Mouse (Mus musculus): ENCODE results near the gene Gjc2. TPM values are rescaled to one million over a fixed set of nuclear protein-coding genes. Genes with fewer than 3 reads are reported as not detected.

The Gjc2 gene
- 0.52 and 0.74 TPM in 2 replicates for polyA plus RNA-seq (2015; fragmentation: Nextera tagmentation; extraction: Ambion mirVana)

DNA sequence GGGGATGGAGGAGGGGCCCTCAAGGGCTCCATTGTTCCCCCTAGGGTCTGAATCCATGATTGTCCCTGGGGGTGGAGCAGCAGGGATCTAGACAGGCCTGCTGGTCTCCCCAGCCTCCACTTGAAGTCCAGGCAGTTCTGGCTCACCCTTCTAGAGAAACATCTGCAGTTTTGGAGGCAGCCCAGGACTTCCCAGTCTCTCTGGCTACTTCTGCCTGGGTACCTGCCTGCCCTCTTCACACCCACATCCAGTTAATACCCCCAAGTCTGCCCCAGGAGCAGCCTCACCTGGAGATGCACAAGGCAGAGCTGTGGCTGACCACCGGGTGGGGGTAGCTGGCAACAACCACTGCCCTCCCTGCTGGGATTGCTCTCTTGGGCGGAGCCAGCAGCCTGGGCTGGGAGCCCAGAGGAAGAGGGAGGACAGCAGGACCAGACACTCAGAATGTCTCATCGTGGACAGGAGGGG lies at the start of gene Gjc2:
TSS of gene Gjc2 (minus strand) at position 350 of the 468 bp plus-strand sequence.
- Histone ChIP-seq H3K4me1 (no peaks in the 10 kb centered on the region), H3K9me3 (replicated peaks) (no peaks in the 10 kb centered on the region), H3K4me3 (replicated peaks) (no peak within 1 kb of the TSS), H3K36me3 (peaks cover 30% of the 10 kb centered on the region), H3K27me3 (peaks cover 20% of the 10 kb centered on the region), H3K9ac (no peak within 1 kb of the TSS), H3K27ac (replicated peaks) (no peak within 1 kb of the TSS), H3K4me2 (replicated peaks) (no peak within 1 kb of the TSS)
- ATAC-seq (ENCODE audit: insufficient number of reproducible peaks, low FRiP score, low TSS enrichment, low read depth): no peak
- 33% methylated on average over 3 of the region's 3 CpGs for WGBS

GRCm38 (mm10) chr11:59232797-59233196 lies 49.8 kb upstream of the Gjc2 start:
- peaks cover 9% of the 10 kb centered on the region for H3K4me1 ChIP-seq
- H3K9me3 ChIP-seq (replicated peaks): no peaks in the 10 kb centered on the region
- H3K36me3 ChIP-seq: no peaks in the 10 kb centered on the region
- 54% methylated on average over 2 of the region's 2 CpGs for WGBS
- no peaks in the 10 kb centered on the region for H3K27me3 ChIP-seq
- no peak overlapping the region for H3K9ac ChIP-seq
- no peak overlapping the region for H3K4me2 ChIP-seq (replicated peaks)
- no peak overlapping the region for H3K27ac ChIP-seq (replicated peaks)
- no peak overlapping the region for H3K4me3 ChIP-seq (replicated peaks)
- ATAC-seq (ENCODE audit: insufficient number of reproducible peaks, low FRiP score, low TSS enrichment, low read depth): no peak

- no peak overlapping the region for H3K4me2 ChIP-seq (replicated peaks)
These were observed 47.2 kb upstream of the Gjc2 start for GRCm38 (mm10) chr11:59230144-59230760.

DNA sequence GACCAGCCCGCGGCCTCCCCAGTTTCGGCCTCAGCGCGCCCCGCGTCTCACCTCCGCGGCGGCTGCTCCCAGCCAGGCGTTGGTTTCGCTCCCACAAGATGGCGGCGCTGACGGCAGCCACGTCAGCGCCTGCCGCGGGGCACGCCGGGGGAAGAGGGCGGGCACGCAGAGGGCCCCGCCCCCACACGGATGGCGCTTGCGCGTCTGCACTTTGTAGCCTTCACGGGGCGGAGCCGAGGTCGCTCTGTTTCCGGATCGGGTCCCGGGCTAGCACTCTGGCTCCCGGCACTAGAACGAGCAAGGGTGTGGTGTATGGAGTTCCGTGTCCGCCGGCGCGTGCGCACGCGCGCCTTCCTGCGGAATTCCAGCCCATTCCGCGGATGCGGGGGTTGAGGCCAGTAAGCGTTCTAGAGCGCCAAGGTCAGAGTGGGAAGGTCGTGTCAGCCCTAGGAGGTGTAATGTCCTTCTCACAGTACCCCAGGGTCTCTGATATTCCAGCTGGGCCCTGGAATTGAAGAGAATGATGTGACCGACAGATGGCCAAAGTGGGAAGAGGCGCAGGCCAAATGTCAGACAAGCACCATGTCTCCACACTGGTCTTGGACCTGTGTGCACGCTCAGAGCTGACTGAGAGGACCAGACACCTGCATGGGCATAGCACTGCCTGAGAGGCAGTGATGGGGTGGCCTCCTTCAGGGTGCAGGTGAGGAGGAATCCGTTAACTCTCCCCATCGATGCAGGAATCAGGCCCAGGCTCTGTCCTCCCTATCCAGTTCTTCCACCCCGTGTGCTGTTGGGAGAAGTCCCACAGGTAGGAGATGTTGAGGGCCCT lies 45.3 kb upstream of the Gjc2 start, which contains the start of gene Arf1:
TSS of gene Arf1 (minus strand) at position 149 of the 832 bp plus-strand sequence.
- Histone ChIP-seq H3K27ac (replicated peaks) (peak within 1 kb of the TSS; percentile 97), H3K9me3 (replicated peaks) (no peaks in the 10 kb centered on the region), H3K9ac (peak within 1 kb of the TSS; percentile 100), H3K4me1 (peaks cover 40% of the 10 kb centered on the region), H3K27me3 (no peaks in the 10 kb centered on the region), H3K4me3 (replicated peaks) (peak within 1 kb of the TSS; percentile 97), H3K4me2 (replicated peaks) (peak within 1 kb of the TSS; percentile 61), H3K36me3 (0 out of 2 replicates have a peak, but pooled peaks cover 3% of the 10 kb centered on the region)
- ATAC-seq (ENCODE audit: insufficient number of reproducible peaks, low FRiP score, low TSS enrichment, low read depth): peak; percentile 94
- WGBS: 4% methylated on average over 56 of the region's 59 CpGs

More at GRCm38 (mm10) chr11:59230144-59230760, 47.2 kb upstream of the Gjc2 start:
- Histone ChIP-seq H3K4me3 (replicated peaks) (no peak overlapping the region), H3K4me1 (peaks cover 25% of the 10 kb centered on the region), H3K27ac (replicated peaks) (no peak overlapping the region), H3K9ac (no peak overlapping the region), H3K27me3 (no peaks in the 10 kb centered on the region), H3K36me3 (no peaks in the 10 kb centered on the region), H3K9me3 (replicated peaks) (no peaks in the 10 kb centered on the region)
- WGBS: 16% methylated on average over 7 of the region's 7 CpGs
- no peak for ATAC-seq (ENCODE audit: insufficient number of reproducible peaks, low FRiP score, low TSS enrichment, low read depth)

- peak overlapping the region; percentile 100 for H3K9ac ChIP-seq
- H3K27ac ChIP-seq (replicated peaks): peak overlapping the region; percentile 97
- no peaks in the 10 kb centered on the region for H3K9me3 ChIP-seq (replicated peaks)
- peak overlapping the region; percentile 97 for H3K4me3 ChIP-seq (replicated peaks)
- H3K27me3 ChIP-seq: no peaks in the 10 kb centered on the region
- under 1% methylated on average over 42 of the region's 51 CpGs for WGBS
- peak overlapping the region; percentile 60 for H3K4me2 ChIP-seq (replicated peaks)
- H3K36me3 ChIP-seq: 0 out of 2 replicates have a peak, but pooled peaks cover 3% of the 10 kb centered on the region
- H3K4me1 ChIP-seq: peaks cover 45% of the 10 kb centered on the region
- peak; percentile 83 for ATAC-seq (ENCODE audit: insufficient number of reproducible peaks, low FRiP score, low TSS enrichment, low read depth)
These were observed 44.6 kb upstream of the Gjc2 start for GRCm38 (mm10) chr11:59227604-59228121.

- ATAC-seq (ENCODE audit: insufficient number of reproducible peaks, low FRiP score, low TSS enrichment, low read depth): no peak
- Histone ChIP-seq H3K4me2 (replicated peaks) (peak overlapping the region; percentile 60), H3K27me3 (no peaks in the 10 kb centered on the region), H3K36me3 (0 out of 2 replicates have a peak, but pooled peaks cover 3% of the 10 kb centered on the region), H3K9me3 (replicated peaks) (no peaks in the 10 kb centered on the region), H3K9ac (peak overlapping the region; percentile 100), H3K4me3 (replicated peaks) (peak overlapping the region; percentile 97), H3K27ac (replicated peaks) (peak overlapping the region; percentile 97), H3K4me1 (peaks cover 51% of the 10 kb centered on the region)
- WGBS: 4% methylated on average over 21 of the region's 21 CpGs
These were observed 44.0 kb upstream of the Gjc2 start for GRCm38 (mm10) chr11:59226787-59227603.

GRCm38 (mm10) chr11:59226251-59226650 lies 43.2 kb upstream of the Gjc2 start:
- WGBS: 39% methylated on average over 3 of the region's 3 CpGs
- Histone ChIP-seq H3K27me3 (no peaks in the 10 kb centered on the region), H3K4me3 (replicated peaks) (peak overlapping the region; percentile 97), H3K27ac (replicated peaks) (peak overlapping the region; percentile 18; the same call in 1 of the 2 replicates), H3K9me3 (replicated peaks) (no peaks in the 10 kb centered on the region), H3K9ac (peak overlapping the region; percentile 100), H3K36me3 (0 out of 2 replicates have a peak, but pooled peaks cover 3% of the 10 kb centered on the region), H3K4me2 (replicated peaks) (peak overlapping the region; percentile 60), H3K4me1 (peaks cover 58% of the 10 kb centered on the region)
- ATAC-seq (ENCODE audit: insufficient number of reproducible peaks, low FRiP score, low TSS enrichment, low read depth): no peak

GRCm38 (mm10) chr11:59225167-59225566 lies 42.2 kb upstream of the Gjc2 start:
- Histone ChIP-seq H3K9me3 (replicated peaks) (no peaks in the 10 kb centered on the region), H3K9ac (no peak overlapping the region), H3K4me3 (replicated peaks) (peak overlapping the region; percentile 97; the same call in 1 of the 2 replicates), H3K36me3 (peaks cover 3% of the 10 kb centered on the region; the same call in 1 of the 2 replicates), H3K4me2 (replicated peaks) (peak overlapping the region; percentile 60), H3K4me1 (peaks cover 60% of the 10 kb centered on the region), H3K27me3 (no peaks in the 10 kb centered on the region), H3K27ac (replicated peaks) (no peak overlapping the region)
- 83% methylated on average over 2 of the region's 2 CpGs for WGBS
- no peak for ATAC-seq (ENCODE audit: insufficient number of reproducible peaks, low FRiP score, low TSS enrichment, low read depth)

DNA sequence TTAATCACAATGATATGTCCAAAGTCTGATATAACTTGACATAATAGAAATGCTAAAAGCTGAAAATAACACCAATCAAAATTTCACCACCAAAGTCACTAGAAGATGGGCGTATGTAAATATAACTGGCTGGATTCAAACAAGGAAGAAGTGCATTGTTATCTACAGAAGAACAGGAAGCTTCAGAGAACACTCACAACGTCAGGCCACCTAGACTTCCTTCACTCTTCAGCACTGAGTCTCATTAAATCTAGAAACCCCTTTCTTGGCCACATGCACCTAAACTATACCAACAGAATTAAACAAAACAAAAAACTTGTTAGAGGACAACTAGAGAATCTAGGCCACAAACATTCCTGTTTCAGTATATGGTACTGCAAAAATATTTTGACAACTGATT lies 41.5 kb upstream of the Gjc2 start:
- H3K36me3 ChIP-seq: peaks cover 6% of the 10 kb centered on the region; the same call in 1 of the 2 replicates
- H3K9ac ChIP-seq: no peak overlapping the region
- no peak overlapping the region for H3K27ac ChIP-seq (replicated peaks)
- no peak overlapping the region for H3K4me3 ChIP-seq (replicated peaks)
- no peak for ATAC-seq (ENCODE audit: insufficient number of reproducible peaks, low FRiP score, low TSS enrichment, low read depth)
- H3K4me2 ChIP-seq (replicated peaks): no peak overlapping the region
- H3K4me1 ChIP-seq: peaks cover 63% of the 10 kb centered on the region
- WGBS: 41% methylated on average over 2 of the region's 2 CpGs
- H3K9me3 ChIP-seq (replicated peaks): no peaks in the 10 kb centered on the region
- no peaks in the 10 kb centered on the region for H3K27me3 ChIP-seq

GRCm38 (mm10) chr11:59224025-59224424 lies 41.0 kb upstream of the Gjc2 start:
- 93% methylated on average over 3 of the region's 3 CpGs for WGBS
- H3K4me1 ChIP-seq: peaks cover 65% of the 10 kb centered on the region
- no peak overlapping the region for H3K4me3 ChIP-seq (replicated peaks)
- no peaks in the 10 kb centered on the region for H3K9me3 ChIP-seq (replicated peaks)
- no peaks in the 10 kb centered on the region for H3K27me3 ChIP-seq
- ATAC-seq (ENCODE audit: insufficient number of reproducible peaks, low FRiP score, low TSS enrichment, low read depth): no peak
- no peak overlapping the region; the same call in 1 of the 2 replicates for H3K27ac ChIP-seq (replicated peaks)
- peaks cover 7% of the 10 kb centered on the region; the same call in 1 of the 2 replicates for H3K36me3 ChIP-seq
- no peak overlapping the region for H3K9ac ChIP-seq
- no peak overlapping the region for H3K4me2 ChIP-seq (replicated peaks)

Data from embryonic facial prominence, embryonic 15.5 days (tissue).